Mouse (Mus musculus) testis, postnatal 10 days (tissue): ENCODE measurements around the gene Ffar3.
"Not testable (repeated sequence)": the region's sequence is repeated elsewhere in the genome, so short reads cannot be mapped to it uniquely, and the experiment has no call there.

ENCODE experiments used
- DNase-seq: peaks from one replicate; pipeline ENCODE4 v3.0.0; 2021; ENCODE audit warnings: low spot score

Ffar3 gene

DNA sequence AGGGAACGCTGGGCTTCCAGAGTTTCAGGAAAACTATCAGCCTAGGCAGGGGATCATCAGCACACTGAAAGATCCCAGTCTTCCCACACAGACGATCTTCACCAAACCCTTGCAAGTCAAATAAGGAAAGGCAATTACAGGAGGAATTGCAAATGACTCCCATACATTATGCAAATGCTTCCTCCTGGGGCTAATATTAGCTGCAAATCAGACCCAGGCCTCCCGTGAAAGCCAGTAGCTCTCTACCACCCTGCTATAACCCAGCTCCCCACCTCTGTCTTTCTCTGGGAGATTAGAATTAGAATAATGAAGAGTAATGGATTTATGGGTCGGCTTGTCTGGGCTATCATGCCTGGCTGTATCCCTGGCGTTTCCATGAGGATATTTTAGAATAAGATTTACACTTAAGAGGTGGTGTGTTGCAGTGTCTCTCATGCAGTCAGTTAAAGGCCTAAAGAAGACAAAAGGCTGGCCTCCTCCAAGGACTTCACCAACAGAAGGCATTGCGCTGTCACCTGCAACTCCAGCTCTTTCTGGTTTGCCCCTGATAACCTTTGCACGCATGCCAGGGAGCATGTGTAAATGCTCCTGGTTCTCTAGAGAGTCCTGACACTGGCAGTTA lies 11.2 kb downstream of the Ffar3 start:
- DNase-seq, result no peak

DNA sequence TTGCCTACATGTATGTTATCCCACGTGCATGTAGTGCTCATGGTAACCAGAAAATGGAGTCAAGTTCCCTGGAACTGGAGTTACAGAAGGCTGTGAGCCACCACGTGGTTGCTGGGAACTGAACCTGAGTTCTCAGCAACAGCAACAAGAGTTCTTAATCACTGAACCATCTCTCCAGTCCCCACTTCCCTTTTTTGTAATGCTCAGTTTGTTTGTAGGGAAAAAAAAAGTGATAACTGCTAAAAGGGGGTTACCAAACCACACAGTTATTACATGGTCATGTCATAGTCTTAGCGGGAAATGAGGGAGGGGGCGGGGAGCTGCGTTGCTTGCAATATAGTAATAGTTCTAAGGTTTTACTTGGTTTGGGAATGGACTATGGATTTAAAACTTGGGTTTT lies 13.9 kb downstream of the Ffar3 start:
- DNase-seq, result no peak

- DNase-seq, result no peak
These were observed 14.6 kb downstream of the Ffar3 start for GRCm38 (mm10) chr7:30841379-30841778.

GRCm38 (mm10) chr7:30840306-30840705 lies 15.7 kb downstream of the Ffar3 start:
- DNase-seq, result no peak

GRCm38 (mm10) chr7:30837277-30837676 lies 18.7 kb downstream of the Ffar3 start:
- no peak for DNase-seq

DNA sequence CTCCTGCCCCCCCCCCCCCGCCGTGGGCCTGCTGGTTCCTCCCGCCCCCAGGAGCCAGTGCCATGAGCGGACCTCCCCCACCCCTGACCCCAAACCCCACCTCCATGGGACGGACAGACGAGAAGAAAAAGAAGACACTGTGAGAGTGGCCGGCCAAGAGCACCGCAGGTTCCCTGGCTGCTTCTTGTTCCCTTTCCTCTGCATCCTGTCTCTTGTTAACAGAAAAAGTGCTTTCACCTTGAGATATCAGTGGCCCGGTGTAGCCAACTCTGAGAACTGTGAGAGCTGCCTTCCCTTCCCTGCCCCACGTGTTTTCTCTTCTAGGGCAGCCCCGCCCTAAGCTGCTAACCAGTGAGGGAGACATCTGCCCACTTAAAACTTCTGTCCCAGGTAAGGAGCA lies 23.3 kb downstream of the Ffar3 start:
- not testable (repeated sequence) for DNase-seq

DNA sequence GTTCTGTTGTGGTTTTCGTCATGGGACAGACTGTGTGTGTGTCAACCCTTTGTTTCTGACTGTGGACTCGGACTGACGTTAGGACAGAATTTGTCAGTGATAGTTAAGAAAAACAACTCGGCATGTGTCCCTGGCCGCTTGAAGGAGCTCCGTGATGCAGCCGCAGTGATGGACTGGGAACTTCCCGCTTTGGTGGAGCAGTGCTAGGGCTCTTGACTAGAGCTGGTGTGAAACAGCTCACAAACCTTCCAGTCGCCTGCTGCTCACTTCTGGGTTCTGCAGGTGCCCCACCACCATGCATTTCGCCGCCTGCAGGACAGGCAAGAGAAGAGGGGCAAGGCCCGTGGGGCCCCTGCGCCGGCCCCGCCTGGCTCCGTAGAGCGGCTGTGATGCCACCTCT lies 23.7 kb downstream of the Ffar3 start:
- no peak for DNase-seq

DNA sequence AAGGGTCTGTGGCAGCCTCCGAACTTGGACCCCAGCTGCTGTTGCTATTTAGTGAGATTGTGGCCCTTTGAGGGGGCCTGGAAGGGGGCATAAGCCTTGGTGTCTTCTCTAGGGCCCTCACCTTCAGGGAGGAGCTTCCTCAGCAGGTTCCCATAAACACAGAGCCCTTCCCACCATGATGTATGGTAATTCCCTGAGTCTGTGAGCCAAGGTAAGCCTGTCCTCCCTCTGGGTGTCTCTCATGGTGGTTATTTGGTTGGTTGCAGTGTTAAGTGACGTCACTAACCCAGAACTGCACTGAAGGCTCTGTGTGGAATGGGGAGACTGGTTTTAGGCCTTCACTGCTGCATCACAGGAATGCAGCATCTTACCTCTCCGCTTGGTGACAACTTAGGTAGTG lies 26.6 kb downstream of the Ffar3 start:
- no peak for DNase-seq

DNA sequence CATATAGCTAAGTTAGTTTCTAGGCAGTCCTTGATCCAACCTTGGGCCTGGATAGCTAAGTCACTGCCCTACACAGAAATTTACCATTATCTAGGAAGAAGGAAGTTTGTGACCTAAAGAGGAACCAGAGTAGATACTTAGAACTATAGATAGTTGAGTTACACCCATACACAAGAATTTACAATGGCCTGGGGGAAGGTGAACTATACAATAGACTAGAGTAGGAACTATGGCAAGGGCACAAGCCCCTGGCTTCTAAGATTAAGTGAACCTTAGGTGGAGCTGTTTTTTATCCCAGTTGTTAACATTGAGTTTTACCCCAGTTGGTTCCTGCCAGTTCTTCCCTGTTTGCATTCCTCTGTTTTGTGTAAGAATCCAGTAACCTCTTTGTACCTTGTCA lies 27.1 kb downstream of the Ffar3 start:
- DNase-seq, result not testable (repeated sequence)

DNA sequence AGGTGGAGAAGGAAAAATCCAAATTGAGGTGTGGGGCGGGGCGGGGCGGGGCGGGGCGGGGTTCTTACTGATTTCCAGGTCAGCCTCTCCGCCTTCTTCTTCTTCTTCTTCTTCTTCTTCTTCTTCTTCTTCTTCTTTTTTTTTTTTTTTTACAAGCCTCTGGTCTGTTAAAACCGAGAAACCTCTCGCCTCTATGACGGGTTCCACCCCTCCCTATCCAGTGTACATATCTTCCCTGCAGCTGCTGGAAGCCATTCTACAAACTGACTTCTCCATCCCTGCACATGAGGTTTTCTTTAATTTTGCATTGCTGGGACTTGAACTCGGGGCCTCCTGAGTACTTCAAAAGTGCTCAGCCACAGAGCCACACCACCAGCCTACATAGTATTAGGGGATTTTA lies 29.3 kb downstream of the Ffar3 start:
- DNase-seq, result no peak

DNA sequence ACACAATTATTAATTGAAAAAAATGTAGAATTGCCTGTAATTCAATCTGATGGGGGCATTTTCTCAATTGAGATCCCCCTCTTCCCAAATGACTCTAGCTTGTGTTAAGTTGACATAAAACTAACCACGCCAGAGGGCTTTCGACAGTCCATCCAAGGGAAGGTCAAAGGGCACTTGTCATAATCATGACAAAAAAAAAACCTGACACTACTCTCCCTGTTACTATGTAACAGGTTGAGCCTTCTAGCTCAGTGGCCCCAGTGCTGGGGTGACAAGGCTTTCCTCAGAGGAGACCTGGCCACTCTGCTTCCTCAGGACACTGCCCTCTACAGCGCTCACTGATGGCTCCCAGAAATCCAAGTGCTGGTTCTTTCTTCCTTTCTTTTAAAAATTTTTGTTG lies 31.7 kb downstream of the Ffar3 start:
- DNase-seq, result no peak

DNA sequence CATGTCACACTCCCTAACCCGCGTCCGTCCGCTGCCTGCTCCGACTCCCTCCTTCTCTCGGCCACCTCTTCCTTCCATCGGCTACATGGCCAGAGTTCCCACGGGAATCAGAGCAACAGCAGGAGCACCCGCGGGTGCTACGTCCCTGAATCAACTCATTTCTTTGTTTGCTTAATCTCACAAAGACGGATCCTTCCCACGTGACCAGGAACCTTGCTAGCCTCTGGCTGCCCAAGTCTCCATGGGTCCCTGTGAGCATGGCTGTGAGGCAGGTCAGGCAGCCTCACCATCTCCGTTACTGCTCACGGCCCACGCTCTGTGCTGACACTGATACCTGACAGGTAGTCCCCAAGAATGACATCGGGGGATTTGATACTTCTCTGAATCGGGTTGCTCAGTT lies 32.3 kb downstream of the Ffar3 start, which contains the start of gene Ffar2:
TSS of gene Ffar2 (minus strand) at position 101 of the 400 bp plus-strand sequence.
- DNase-seq, result no peak

DNA sequence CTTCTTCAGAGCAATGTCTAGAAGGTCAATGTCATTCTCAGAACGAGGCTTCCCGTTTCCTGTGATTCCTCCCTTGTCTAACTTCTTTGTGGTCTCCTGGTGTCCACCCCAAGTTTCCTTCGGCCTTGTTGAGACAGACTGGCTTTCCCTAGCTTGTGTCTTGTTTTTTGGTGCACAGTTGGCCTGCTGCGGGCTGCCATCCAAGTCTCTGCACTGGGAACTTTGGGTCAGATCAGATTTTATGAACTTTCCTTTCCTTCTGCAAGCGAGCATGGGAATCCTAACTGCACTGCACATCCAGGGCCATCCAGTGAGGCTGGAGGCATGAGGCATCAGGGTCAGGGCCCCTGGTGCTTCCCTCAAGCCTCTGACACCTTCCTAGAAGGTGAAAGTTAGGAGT lies 34.4 kb downstream of the Ffar3 start:
- DNase-seq, result no peak

DNA sequence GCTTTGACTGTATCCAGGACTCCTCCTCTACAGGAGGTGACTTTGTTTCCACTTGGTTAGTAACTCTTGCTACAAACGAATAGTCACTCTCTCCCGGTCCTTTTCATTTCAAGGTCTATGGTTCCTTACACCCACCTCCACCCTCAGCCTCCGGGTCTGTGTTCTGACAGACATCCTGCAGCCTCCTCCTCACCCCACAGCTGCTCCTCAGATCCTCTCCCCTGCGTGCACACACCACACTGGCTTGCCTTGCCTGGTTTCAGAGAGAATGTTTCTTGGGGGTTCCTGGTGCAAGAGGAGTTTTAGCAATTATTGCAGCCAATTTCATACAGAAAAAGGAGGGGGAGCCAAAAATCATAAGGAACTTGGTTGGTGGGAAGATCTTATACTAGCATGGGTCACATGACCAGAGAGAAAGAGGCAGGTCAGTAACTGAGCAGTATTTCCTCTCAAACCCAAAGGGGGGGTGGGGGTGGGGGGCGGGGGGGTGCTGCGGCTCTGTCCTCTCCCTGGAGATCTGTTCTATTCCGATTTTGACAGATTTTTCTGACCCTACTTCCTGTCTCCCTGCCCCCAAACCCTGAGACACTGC lies 35.0 kb downstream of the Ffar3 start:
- no peak for DNase-seq

DNA sequence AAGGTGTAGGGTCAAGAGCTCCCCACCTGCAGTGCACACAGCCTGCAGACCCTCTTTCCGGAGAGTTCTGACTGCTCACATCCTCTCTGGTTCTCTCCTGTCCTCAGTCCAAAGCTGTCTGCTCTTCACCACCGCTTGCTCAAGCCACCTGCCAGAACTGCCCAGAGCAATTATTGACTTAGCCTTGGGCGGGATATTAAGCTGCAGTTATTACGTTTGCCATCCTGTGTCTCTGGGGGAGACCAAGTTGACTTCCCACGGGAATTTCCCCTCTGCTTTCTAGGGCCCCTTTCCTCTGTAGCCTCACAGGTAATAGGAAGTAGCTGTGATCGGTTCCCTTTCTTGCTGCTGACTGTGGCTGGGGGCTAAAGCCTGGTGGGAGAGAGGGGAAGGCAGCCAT lies 35.8 kb downstream of the Ffar3 start:
- DNase-seq, result no peak

DNA sequence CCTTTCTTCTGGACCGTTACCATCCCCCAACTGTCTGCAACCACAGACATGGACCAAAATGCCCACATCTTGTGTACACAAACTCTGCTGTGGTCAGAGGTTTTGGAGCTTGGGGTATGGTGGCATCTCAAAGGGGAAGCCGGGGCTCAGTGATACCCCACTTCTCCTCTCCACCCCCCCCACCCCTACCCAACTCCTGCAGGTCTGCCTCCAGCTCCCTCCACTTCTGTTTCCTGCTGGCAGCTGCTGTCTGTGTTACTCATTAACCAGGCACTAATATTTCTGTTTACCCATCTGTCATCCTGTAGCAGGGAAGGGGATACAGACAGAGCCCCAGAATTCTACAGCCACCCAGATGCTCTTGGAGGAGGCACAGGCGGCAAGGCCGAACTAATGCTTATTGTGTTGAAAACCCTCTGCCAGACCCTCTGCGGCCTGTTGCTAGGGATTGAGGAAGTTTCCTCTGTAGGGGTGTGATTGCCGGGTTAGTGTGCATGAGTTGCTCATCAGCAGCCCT lies 43.6 kb downstream of the Ffar3 start:
- no peak for DNase-seq

- DNase-seq, result no peak
These were observed 44.2 kb downstream of the Ffar3 start for GRCm38 (mm10) chr7:30811757-30812290.

DNA sequence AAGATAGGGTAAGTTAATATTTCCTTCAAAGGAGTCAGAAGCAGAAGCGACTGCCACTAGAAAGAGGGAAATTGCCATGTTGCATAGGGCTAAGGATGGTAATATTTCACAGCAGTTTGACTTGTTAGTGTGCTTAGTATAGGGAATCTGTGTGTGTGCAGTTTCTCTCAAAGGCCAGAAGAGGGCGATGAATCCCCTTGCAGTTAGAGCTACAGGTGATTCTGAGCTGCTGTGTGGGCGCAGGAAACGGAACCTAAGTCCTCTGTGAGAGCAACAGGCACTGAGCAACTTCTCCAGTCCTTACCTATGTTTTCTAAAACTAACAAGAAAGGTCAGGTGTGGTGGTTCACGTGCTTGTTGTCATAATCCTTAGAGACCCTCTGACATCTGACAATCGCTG lies 45.7 kb downstream of the Ffar3 start:
- DNase-seq, result no peak

DNA sequence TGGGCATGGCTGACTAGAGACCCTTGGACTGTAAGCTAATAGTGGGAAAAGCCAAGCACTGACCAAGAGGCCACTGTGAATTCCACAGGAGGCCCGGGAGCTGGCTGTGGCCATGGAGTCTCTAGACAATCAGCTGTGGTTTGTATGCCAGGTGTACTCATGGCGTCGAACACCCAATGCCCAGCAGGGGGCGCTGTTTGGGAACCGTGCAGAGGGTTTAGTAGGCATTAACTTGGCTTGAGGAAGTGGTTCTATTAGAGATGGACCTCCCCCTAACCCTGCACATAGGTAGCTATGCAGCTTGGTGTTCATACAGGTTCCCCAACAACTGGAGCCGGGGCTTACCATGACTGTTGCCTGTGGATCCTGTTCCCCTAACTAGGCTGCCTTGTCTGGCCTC lies 50.1 kb downstream of the Ffar3 start:
- DNase-seq, result peak; percentile 80
